Mouse (Mus musculus): ENCODE results near the gene Ppp1r36.

DNA sequence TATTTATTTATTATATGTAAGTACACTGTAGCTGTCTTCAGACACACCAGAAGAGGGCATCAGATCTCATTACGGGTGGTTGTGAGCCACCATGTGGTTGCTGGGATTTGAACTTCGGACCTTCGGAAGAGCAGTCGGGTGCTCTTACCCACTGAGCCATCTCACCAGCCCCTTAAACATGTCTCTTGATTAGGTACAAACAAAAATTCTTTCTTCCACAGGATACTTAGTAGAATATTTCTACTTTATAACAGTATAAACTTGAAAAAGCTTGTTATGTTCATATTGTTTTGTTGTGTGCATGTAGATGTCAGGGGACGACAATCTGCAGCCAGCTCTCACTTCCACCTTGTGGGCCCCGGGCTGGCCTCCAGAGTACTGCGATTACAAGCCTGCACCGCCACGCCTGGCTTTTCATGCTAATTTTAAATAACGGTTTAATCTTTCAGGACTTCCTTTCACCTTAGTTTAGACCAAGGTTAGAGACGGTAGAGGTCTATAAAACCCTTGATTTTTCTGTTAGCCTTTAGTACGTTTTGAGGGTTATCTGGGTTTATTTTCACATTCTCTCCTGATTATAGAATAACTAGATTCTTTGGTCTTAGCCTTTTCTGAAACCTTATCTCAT lies 1.8 kb upstream of the Ppp1r36 start:
- TF ChIP-seq POLR2A (IDR thresholded peaks at IDR 0.05; ENCODE audit: borderline replicate concordance, insufficient read depth, low read length) (no peak), CTCF (IDR thresholded peaks at IDR 0.05; ENCODE audit: borderline replicate concordance, insufficient read depth, low read depth, low read length) (no peak)

All from cerebellum, adult 2 months (tissue).